Mouse (Mus musculus) macrophage (primary cell): ENCODE measurements around the gene Vangl1. TPM values are rescaled to one million over a fixed set of nuclear protein-coding genes. Genes with fewer than 3 reads are reported as not detected.

Experiments
- H3K27ac ChIP-seq: fragments of 350-480 bp; formaldehyde crosslinking; 2 replicates; pipeline ENCODE4 v1.9.0; 2021
- H3K36me3 ChIP-seq: fragments of 350-480 bp; formaldehyde crosslinking; 2 replicates; pipeline ENCODE4 v1.9.0; 2021; ENCODE audit errors: inconsistent target
- H3K4me3 ChIP-seq: fragments of 350-480 bp; formaldehyde crosslinking; 2 replicates; pipeline ENCODE4 v1.9.0; 2021; ENCODE audit errors: inconsistent target
- H3K79me2 ChIP-seq: fragments of 350-480 bp; formaldehyde crosslinking; 2 replicates; pipeline ENCODE4 v1.9.0; 2021; ENCODE audit errors: inconsistent target
- WGBS: methylation state at CpG from one replicate; pipeline ENCODE4 v1.1.7; 2026; ENCODE audit warnings: inconsistent platforms; ENCODE audit not compliant: missing documents; 5-methylcytosine and 5-hydroxymethylcytosine counted together
- polyA plus RNA-seq: library from polyadenylated mRNA; stranded (reverse); fragments of 250-400 nt; gene quantifications from 3 replicates; pipeline ENCODE4 v1.2.4, GENCODE M21; 2018; ENCODE audit warnings: inconsistent platforms

Vangl1 gene
- polyA plus RNA-seq, 1 experiment from 2014 or later, result 0.65 TPM

GRCm38 (mm10) chr3:102130478-102130877 lies 74.0 kb downstream of the Vangl1 start:
- no peak overlapping the region for H3K4me3 ChIP-seq
- H3K27ac ChIP-seq, result no peak overlapping the region
- 77% methylated on average over 6 of the region's 6 CpGs for WGBS

GRCm38 (mm10) chr3:102128242-102128641 lies 76.3 kb downstream of the Vangl1 start:
- no peaks in the 10 kb centered on the region for H3K79me2 ChIP-seq
- 89% methylated on average over 2 of the region's 2 CpGs for WGBS
- H3K4me3 ChIP-seq, result no peak overlapping the region
- H3K36me3 ChIP-seq, result no peaks in the 10 kb centered on the region
- no peak overlapping the region for H3K27ac ChIP-seq

More at GRCm38 (mm10) chr3:102130478-102130877, 74.0 kb downstream of the Vangl1 start:
- Histone ChIP-seq H3K36me3 (no peaks in the 10 kb centered on the region), H3K79me2 (no peaks in the 10 kb centered on the region)

GRCm38 (mm10) chr3:102127114-102127513 lies 77.4 kb downstream of the Vangl1 start:
- no peak overlapping the region for H3K27ac ChIP-seq
- 88% methylated on average over 2 of the region's 2 CpGs for WGBS
- H3K4me3 ChIP-seq, result no peak overlapping the region
- H3K79me2 ChIP-seq, result no peaks in the 10 kb centered on the region
- H3K36me3 ChIP-seq, result no peaks in the 10 kb centered on the region

- Histone ChIP-seq H3K79me2 (no peaks in the 10 kb centered on the region), H3K27ac (no peak overlapping the region), H3K36me3 (no peaks in the 10 kb centered on the region), H3K4me3 (no peak overlapping the region)
- WGBS, result 100% methylated on average over 1 of the region's 1 CpGs
Measured at GRCm38 (mm10) chr3:102125546-102125945, 78.9 kb downstream of the Vangl1 start.

- 46% methylated on average over 6 of the region's 6 CpGs for WGBS
- Histone ChIP-seq H3K36me3 (no peaks in the 10 kb centered on the region), H3K4me3 (no peak overlapping the region)
Measured at GRCm38 (mm10) chr3:102123654-102124053, 80.8 kb downstream of the Vangl1 start.

GRCm38 (mm10) chr3:102122046-102122445 lies 82.4 kb downstream of the Vangl1 start:
- no peak overlapping the region for H3K4me3 ChIP-seq
- no peaks in the 10 kb centered on the region for H3K79me2 ChIP-seq
- no peaks in the 10 kb centered on the region for H3K36me3 ChIP-seq
- no peak overlapping the region for H3K27ac ChIP-seq
- 88% methylated on average over 7 of the region's 7 CpGs for WGBS

More at GRCm38 (mm10) chr3:102123654-102124053, 80.8 kb downstream of the Vangl1 start:
- Histone ChIP-seq H3K27ac (no peak overlapping the region), H3K79me2 (no peaks in the 10 kb centered on the region)

- Histone ChIP-seq H3K79me2 (no peaks in the 10 kb centered on the region), H3K27ac (no peak overlapping the region), H3K36me3 (no peaks in the 10 kb centered on the region), H3K4me3 (no peak overlapping the region)
Measured at GRCm38 (mm10) chr3:102120947-102121346, 83.5 kb downstream of the Vangl1 start.

GRCm38 (mm10) chr3:102111979-102112599 lies 92.4 kb downstream of the Vangl1 start:
- no peak overlapping the region for H3K27ac ChIP-seq
- WGBS, result 87% methylated on average over 7 of the region's 7 CpGs
- no peaks in the 10 kb centered on the region for H3K36me3 ChIP-seq
- H3K4me3 ChIP-seq, result no peak overlapping the region
- H3K79me2 ChIP-seq, result no peaks in the 10 kb centered on the region

- no peak overlapping the region for H3K27ac ChIP-seq
- WGBS, result 81% methylated on average over 3 of the region's 3 CpGs
- H3K4me3 ChIP-seq, result no peak overlapping the region
- no peaks in the 10 kb centered on the region for H3K79me2 ChIP-seq
- no peaks in the 10 kb centered on the region for H3K36me3 ChIP-seq
Measured at GRCm38 (mm10) chr3:102108201-102108600, 96.3 kb downstream of the Vangl1 start.

- no peaks in the 10 kb centered on the region for H3K79me2 ChIP-seq
- H3K36me3 ChIP-seq, result no peaks in the 10 kb centered on the region
- no peak overlapping the region for H3K27ac ChIP-seq
- 76% methylated on average over 9 of the region's 9 CpGs for WGBS
- no peak overlapping the region for H3K4me3 ChIP-seq
Measured at GRCm38 (mm10) chr3:102103811-102104565, 100.5 kb downstream of the Vangl1 start.

Other genes with a start within 250 kb of the Vangl1 start
- gene Nhlh2, start 194.6 kb downstream of the Vangl1 start, polyA plus RNA-seq, result not detected in 3 replicates
- gene Casq2, start 118.3 kb downstream of the Vangl1 start, polyA plus RNA-seq, result not detected in 3 replicates